Mouse (Mus musculus): ENCODE measurements at regions not wholly inside any gene's neighbourhood (a gene's known extent, or its start where the extent isn't known, plus 50 kb on each side); places are given as distances from the start of the nearest gene placed in this dataset.

- no peak for DNase-seq (ENCODE audit: low spot score in 2 of 2)
These were observed 115.3 kb downstream of the Evx1 start for GRCm38 (mm10) chr6:52428489-52429203.

- DNase-seq (ENCODE audit: low spot score in 2 of 2), result no peak
These were observed 115.9 kb downstream of the Evx1 start for GRCm38 (mm10) chr6:52429204-52429552.

DNA sequence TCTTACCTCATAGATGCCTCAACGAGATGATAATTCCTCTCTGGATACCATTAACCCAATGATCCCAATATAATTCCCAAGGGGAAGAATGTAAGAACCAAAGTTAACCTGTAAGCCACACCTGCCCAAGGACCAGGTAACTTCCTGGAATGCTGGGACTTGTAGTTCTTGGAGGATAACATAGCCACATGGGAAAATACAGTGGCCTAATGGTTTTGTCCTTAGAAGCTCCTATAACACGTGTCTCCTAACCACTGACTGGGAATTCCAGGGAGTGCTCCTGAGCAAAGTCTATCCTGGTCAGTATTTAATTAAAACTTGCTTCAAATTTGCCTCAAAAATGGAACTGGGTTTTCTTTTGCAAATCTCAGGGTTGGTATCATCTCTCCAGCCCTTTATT is 119.9 kb downstream of the Evx1 start:
- DNase-seq (ENCODE audit: low spot score in 2 of 2), result no peak

DNA sequence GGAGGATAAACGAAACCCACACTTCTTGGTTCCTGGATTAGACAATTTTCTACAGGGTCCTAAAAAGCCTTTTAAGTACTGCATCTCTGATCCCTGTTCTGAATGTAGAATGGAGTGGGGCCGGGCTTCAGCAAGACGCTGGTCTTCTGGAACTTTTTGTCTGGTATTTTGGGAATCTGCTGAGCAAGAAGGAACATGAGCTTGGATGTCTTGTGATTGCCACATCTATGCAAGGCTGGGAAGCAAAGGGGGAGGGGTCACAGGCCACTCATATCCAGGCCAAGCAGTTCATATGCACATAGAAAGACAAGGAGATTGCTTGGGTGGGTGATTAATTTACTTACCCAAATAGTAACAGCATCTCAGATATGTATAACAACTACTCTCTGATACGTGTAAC is 121.5 kb downstream of the Evx1 start:
- DNase-seq (ENCODE audit: low spot score in 2 of 2), result no peak

- no peak for DNase-seq (ENCODE audit: low spot score in 2 of 2)
These were observed 122.1 kb downstream of the Evx1 start for GRCm38 (mm10) chr6:52435358-52435757.

DNA sequence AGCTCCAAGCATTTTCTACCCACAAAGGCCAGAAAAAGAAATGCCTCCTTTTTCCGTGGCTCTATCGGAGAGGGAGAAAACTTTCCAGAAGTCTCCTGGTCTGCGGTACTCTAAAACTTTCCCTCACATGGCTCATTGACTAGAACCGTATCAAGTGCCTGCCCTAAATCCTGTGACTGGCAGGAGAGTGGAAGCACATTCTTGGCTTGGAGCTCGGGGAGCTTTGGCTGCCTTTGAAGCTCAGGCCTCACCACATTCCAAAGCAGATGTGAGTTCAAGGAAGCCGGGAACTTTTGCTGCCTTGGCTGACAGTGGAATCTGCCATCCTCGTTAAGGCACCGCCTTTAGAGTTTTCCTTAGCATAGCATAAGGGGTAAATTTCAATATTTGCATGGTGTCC is 125.1 kb downstream of the Evx1 start:
- DNase-seq (ENCODE audit: low spot score in 2 of 2), result no peak

GRCm38 (mm10) chr6:52439204-52439603 is 125.9 kb downstream of the Evx1 start:
- DNase-seq (ENCODE audit: low spot score in 2 of 2), result no peak

DNA sequence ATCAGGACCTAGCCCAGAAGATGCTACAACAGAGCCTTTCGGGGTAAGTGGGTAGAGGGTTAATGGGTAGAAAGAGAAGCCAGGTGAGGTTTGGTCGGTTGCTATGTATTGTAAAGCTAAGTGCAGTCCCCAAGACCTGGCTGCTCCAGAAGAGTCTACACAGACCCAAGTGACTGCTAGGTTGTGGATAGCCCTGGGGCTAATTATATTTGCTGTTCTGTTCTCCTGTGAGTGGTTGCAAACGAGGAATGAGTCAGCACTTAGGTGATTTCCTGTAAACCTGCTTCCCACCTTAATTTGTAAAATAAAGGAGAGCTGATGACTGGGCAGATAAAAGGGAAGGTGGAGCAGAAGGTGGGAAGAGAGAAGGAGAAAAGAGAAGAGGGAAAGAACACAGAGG is 126.9 kb downstream of the Evx1 start:
- no peak for DNase-seq (ENCODE audit: low spot score in 2 of 2)

DNA sequence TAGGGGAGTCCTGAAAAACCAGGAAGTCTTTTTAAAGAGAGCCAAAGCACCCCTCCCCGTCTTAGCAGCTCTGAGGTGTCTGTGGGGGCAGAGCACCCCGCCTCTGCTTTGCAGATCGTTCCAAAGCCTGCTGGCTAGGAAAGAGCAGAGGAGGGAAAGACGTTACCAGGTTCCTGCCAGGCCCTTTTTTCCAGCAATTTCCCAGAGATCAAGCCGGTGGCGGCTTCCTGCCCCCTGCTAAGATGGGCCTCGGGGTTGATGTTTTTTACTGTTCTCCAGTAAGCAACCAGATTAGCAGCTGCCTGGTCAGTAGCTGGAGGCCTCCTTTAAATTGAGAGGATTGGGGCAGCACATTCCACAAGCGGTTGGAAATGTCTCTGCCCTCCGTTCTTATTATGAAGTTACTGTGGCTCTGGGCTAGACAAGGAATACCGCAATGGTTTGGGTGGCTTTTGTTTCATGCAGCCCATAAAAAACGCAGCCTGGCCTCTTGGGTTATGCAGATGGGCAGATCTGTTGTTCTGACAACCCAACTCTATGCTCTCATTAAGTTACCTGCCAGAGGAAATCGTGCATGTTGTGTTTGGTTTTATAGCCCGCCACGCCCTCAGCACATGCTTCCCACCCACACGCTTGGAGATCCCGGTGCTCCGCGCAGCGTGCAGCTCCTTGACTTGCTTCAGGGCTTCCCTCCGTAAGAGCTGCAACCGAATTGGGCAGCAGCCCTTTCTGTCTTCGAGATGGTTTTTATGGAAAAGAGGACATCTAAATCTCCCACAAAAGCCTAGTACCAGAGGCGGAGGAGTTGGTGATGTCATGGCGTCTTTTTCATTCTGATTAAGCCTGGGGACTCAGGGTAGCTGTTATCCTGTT is 130.1 kb downstream of the Evx1 start:
- DNase-seq (ENCODE audit: low spot score in 2 of 2), result no peak

GRCm38 (mm10) chr6:52458828-52459227 is 145.5 kb downstream of the Evx1 start:
- DNase-seq (ENCODE audit: low spot score in 2 of 2), result no peak

- no peak for DNase-seq (ENCODE audit: low spot score in 2 of 2)
These were observed 147.9 kb downstream of the Evx1 start for GRCm38 (mm10) chr6:52461186-52461585.

DNA sequence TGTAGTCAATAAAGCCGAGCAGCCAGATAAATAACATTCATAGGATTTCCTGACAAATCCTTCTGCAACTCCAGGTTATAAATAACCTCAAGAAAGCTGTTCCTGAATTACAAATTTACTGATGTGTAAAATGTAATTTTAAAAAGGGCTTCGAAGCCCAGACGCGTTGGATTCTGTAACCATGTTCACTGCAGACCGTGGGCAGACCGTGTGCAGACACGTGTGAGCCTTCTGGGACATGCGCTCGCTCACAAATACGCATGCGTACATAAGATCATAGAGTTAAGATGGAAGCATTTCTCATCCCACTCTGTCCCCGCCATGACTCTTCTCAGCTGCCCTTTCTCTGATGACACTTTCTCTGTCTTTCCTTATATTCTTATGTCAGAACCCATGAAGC is 150.1 kb downstream of the Evx1 start:
- DNase-seq (ENCODE audit: low spot score in 2 of 2), result no peak

DNA sequence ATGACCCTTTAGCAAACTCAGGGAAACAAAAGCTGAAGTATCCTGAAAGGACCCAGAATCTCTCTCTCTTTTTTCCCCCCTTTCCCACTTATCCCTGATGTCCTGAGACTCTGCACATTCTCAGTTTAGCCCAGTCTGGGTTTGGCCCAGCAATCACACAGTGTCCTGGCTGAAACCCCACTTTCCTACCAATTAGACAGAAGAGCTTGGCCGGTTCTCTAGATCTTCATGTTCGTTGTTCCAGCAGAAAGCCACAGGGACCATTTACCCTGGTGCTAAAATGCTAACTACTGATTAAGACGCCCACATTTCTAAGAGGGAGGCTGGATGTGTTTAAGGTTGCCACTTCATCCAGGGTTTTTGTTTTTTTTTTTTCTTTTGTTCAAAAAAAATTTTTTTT is 151.3 kb downstream of the Evx1 start:
- no peak for DNase-seq (ENCODE audit: low spot score in 2 of 2)

DNA sequence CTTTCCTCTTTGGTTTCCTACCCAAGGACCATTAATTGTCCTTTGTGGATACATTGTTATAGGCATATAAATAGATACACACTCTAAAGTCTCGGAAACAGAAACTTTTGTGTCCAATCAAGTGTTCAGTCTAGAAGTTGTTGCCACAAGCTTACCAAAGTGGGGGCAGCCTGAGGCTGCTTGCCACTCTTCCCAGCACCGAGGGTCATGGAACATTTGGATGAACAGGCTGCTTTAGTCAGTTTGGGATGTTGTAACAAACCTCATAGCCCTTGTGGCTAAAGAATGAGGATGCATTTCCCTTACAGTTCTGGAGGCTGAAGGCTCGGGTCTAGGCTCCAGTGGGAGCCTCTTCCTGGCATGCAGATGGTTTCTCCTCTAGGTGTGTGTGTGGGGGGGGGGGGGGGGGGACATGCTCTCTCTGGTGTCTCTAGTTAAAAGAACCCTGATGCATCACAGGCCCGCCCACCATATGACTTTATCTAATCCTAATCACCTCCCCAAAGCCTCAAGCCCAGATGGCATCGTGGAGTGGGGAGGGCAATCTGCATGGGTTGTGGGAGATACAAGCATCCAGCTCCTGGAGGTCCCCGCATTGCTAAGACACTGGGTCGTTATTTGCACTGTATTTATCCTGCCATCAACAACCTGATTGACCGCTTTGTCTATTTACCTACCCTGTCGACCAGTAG is 152.7 kb downstream of the Evx1 start:
- DNase-seq (ENCODE audit: low spot score in 2 of 2), result no peak

DNA sequence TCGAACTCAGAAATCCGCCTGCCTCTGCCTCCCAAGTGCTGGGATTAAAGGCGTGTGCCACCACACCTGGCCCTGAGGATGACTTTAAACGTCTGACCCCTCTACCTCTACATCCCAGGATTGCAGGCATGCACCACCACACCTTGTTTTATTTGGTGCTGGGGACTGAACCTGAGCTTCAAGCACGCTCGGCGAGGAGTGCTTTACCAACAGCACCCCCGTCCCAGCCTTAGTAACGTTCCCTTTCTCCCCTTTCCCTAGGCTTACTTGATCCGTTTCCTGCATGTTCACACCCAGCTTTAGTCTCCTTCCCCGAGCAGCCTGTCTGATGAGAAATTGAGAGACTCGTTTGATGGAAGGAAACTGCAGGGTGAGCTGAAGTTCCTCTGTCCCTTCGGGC is 157.5 kb downstream of the Evx1 start:
- no peak for DNase-seq (ENCODE audit: low spot score in 2 of 2)

DNA sequence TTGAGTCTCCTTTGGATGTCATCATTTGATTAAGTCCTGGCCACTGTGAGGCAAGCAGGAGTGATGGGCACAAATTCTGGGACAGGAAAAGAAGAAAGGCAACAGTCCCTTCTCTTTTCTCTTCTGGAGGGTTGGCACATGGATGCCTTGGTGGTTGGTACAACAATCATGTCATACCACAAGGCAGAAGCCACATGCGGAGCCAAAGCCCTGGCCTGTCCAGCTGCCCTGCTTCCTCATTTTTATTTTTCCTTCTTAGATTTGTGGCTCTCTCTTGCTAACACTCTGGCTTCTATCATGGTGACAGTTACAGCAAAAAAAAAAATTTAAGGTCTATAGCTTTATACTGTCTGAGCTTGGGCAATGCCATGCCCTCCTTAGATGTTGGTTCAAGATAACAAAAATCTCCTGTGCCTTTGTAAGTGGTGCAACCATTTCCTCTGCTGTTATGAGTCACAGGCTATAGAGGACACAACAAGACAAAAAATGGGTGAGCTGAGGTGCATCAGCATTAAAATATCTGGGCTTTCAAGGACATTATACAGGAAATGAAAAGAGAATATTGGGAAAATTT is 158.2 kb downstream of the Evx1 start:
- no peak for DNase-seq (ENCODE audit: low spot score in 2 of 2)

- no peak for DNase-seq (ENCODE audit: low spot score in 2 of 2)
These were observed 158.7 kb downstream of the Evx1 start for GRCm38 (mm10) chr6:52472008-52472407.

DNA sequence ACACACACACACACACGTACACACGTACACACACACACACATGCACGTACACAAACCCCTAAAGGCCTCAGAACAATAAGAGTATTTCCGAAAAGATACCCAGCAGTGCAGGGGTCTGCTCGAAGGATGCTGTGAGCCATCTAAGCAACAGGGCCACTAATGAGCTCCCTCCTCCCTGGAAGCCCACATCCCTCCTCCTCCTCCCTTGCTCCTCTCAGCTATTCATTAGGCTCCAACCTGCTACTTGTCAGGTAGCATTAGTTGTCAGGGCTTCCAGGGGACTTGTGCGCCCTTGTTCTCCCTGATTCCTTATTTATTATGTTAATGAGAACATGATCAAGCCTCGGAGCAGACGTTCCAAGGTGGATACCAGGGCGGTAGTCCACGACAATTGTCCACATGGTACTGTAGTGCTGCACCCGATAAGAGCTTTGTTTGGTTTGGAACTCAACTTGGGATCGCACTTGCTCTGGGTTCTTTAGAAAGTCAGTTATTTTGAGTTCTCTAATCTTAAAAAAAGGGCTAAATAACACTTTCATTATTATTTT is 159.8 kb downstream of the Evx1 start:
- no peak for DNase-seq (ENCODE audit: low spot score in 2 of 2)

- no peak for DNase-seq (ENCODE audit: low spot score in 2 of 2)
These were observed 160.6 kb downstream of the Evx1 start for GRCm38 (mm10) chr6:52473924-52474323.

GRCm38 (mm10) chr6:52475676-52476075 is 162.4 kb downstream of the Evx1 start:
- no peak for DNase-seq (ENCODE audit: low spot score in 2 of 2)

- DNase-seq (ENCODE audit: low spot score in 2 of 2), result no peak
These were observed 163.3 kb downstream of the Hibadh start for GRCm38 (mm10) chr6:52476907-52477306.

Data from adrenal gland, adult 18-20 months (tissue).